ENCODE assay signal across 19 mouse cellular contexts in genomic region chr4:40955942-40956341, GRCm38 (mm10). TPM values are rescaled to one million over a fixed set of nuclear protein-coding genes. Genes with fewer than 3 reads are reported as not detected.
"Had no signal": no experiment of that assay in that cellular context is flagged by ENCODE, and none has a peak within 500 bp of the region (broad histone marks: within the 10 kb centered on the region; RNA-seq: fewer than 3 reads in every experiment).

No protein-coding gene starts in this region.

- ATAC-seq: intestine, embryonic 15.5 days; midbrain, embryonic 15.5 days had no signal

- H3K4me2 ChIP-seq: intestine, embryonic 15.5 days; kidney, embryonic 15.5 days; lung, embryonic 15.5 days; midbrain, embryonic 11.5 days; midbrain, embryonic 15.5 days; neural tube, embryonic 13.5 days had no signal

- H3K4me1 ChIP-seq: intestine, embryonic 15.5 days; kidney, embryonic 15.5 days; limb, embryonic 10.5 days; lung, embryonic 15.5 days; midbrain, embryonic 15.5 days; neural tube, embryonic 13.5 days had no signal

- H3K27ac ChIP-seq: intestine, embryonic 15.5 days; kidney, embryonic 15.5 days; left cerebral cortex, adult 2 months; limb, embryonic 10.5 days; lung, embryonic 15.5 days; macrophage; midbrain, embryonic 15.5 days; neural tube, embryonic 13.5 days had no signal

- H3K9me3 ChIP-seq: intestine, embryonic 15.5 days; kidney, embryonic 15.5 days; limb, embryonic 10.5 days; lung, embryonic 15.5 days; midbrain, embryonic 15.5 days; neural tube, embryonic 13.5 days had no signal

- DNase-seq: kidney, adult 18-20 months; kidney, postnatal 25 days; lung, postnatal 14 days; retina, postnatal 1 day; right cerebral cortex, postnatal 4 days; spleen, adult 18-20 months; thymus, postnatal 4 days had no signal

- H3K9ac ChIP-seq: intestine, embryonic 15.5 days; kidney, embryonic 15.5 days; lung, embryonic 15.5 days; midbrain, embryonic 15.5 days; neural tube, embryonic 13.5 days had no signal

- H3K27me3 ChIP-seq: intestine, embryonic 15.5 days; kidney, embryonic 15.5 days; lung, embryonic 15.5 days; midbrain, embryonic 15.5 days; neural tube, embryonic 13.5 days had no signal

- H3K4me3 ChIP-seq: intestine, embryonic 15.5 days; kidney, embryonic 15.5 days; left cerebral cortex, adult 2 months; limb, embryonic 10.5 days; lung, embryonic 15.5 days; midbrain, embryonic 15.5 days; neural tube, embryonic 13.5 days had no signal

RNA-seq across cellular contexts. Expression of gene Spink4, which starts 36.1 kb away (rescaled TPM):
- total RNA-seq: layer of hippocampus, postnatal 25 days; left cerebral cortex, adult 2 months; left cerebral cortex, postnatal 14 days; monocyte, adult 5-6 weeks had no signal
- polyA plus RNA-seq: limb, embryonic 10.5 days; macrophage; midbrain, embryonic 11.5 days; midbrain, embryonic 15.5 days; neural tube, embryonic 13.5 days had no signal
